Mouse (Mus musculus) kidney, adult 2 months (tissue): Measurements from ENCODE around the gene Mtf2. TPM values are rescaled to one million over a fixed set of nuclear protein-coding genes. Genes with fewer than 3 reads are reported as not detected.
"Not testable (repeated sequence)": the region's sequence is repeated elsewhere in the genome, so short reads cannot be mapped to it uniquely, and the experiment has no call there.

Experiments
- DNase-seq: peaks from one replicate; pipeline ENCODE4 v3.0.0; 2021
- H3K27ac ChIP-seq: fragments of 200-500 bp; 2 replicates; pipeline ENCODE4 v1.5.1; 2012; ENCODE audit warnings: low read depth, low read length, control low read depth, inconsistent platforms; ENCODE audit not compliant: insufficient read depth
- H3K27me3 ChIP-seq: fragments of 200-500 bp; replicated peaks from 2 replicates; pipeline ENCODE4 v1.6.1; 2012; ENCODE audit warnings: mild to moderate bottlenecking, moderate library complexity, low read length, inconsistent platforms; ENCODE audit not compliant: control insufficient read depth, insufficient read depth
- H3K36me3 ChIP-seq: fragments of 200-500 bp; 2 replicates; pipeline ENCODE4 v1.6.1; 2012; ENCODE audit warnings: mild to moderate bottlenecking, moderate library complexity, low read length, inconsistent platforms; ENCODE audit not compliant: control insufficient read depth, insufficient read depth
- H3K4me1 ChIP-seq: fragments of 200-500 bp; 2 replicates; pipeline ENCODE4 v1.6.1; 2011; ENCODE audit warnings: low read length; ENCODE audit not compliant: control insufficient read depth, insufficient read depth
- H3K4me3 ChIP-seq: fragments of 200-500 bp; 2 replicates; pipeline ENCODE4 v1.5.1; 2011; ENCODE audit warnings: mild to moderate bottlenecking, low read depth, low read length, control low read depth; ENCODE audit not compliant: insufficient read depth
- CTCF ChIP-seq: fragments of 200-500 bp; conservative IDR thresholded peaks from 2 replicates; pipeline ENCODE4 v1.5.1; 2011; ENCODE audit warnings: low read depth, mild to moderate bottlenecking, control low read depth, low read length, moderate library complexity, mixed read lengths; ENCODE audit not compliant: insufficient read depth, insufficient read length
- POLR2A ChIP-seq: fragments of 200-500 bp; IDR thresholded peaks from one replicate; pipeline ENCODE4 v1.6.1; 2011; ENCODE audit warnings: low read depth, low read length, control low read depth
- WGBS: fragments of 180-500 bp; shearing (Covaris S2); methylation state at CpG from one replicate; pipeline ENCODE4 v1.1.7; 2018; 5-methylcytosine and 5-hydroxymethylcytosine counted together
- polyA plus RNA-seq: library from polyadenylated mRNA; depleted of rRNA; stranded (reverse); fragments of >200 nt; gene quantifications from 2 replicates; pipeline ENCODE4 v1.2.3, GENCODE M21; 2012; rRNA removed

Mtf2 gene
- 5.4 and 8.1 TPM in 2 replicates for polyA plus RNA-seq

GRCm38 (mm10) chr5:108065465-108066411 lies at the start of gene Mtf2:
Gene Mtf2 (plus strand): TSS chr5:108065674.
- TF ChIP-seq CTCF (no peak), POLR2A (peak; percentile 79)
- Histone ChIP-seq H3K36me3 (no peaks in the 10 kb centered on the region), H3K4me1 (no peaks in the 10 kb centered on the region; the same call in 1 of the 2 replicates), H3K27ac (peak within 1 kb of the TSS; percentile 70), H3K4me3 (peak within 1 kb of the TSS; percentile 94), H3K27me3 (no peaks in the 10 kb centered on the region)
- DNase-seq: peak; percentile 98
- under 1% methylated on average over 59 of the region's 59 CpGs for WGBS

- 53% methylated on average over 2 of the region's 2 CpGs for WGBS
- H3K4me3 ChIP-seq: no peak overlapping the region
- TF ChIP-seq CTCF: no peak
- TF ChIP-seq POLR2A: no peak
- no peaks in the 10 kb centered on the region for H3K4me1 ChIP-seq
- DNase-seq: peak; percentile 52
- H3K27me3 ChIP-seq: no peaks in the 10 kb centered on the region
- no peaks in the 10 kb centered on the region for H3K36me3 ChIP-seq
- no peak overlapping the region for H3K27ac ChIP-seq
Measured at GRCm38 (mm10) chr5:108017232-108017631, 48.2 kb upstream of the Mtf2 start.

GRCm38 (mm10) chr5:108019367-108019766 lies 46.1 kb upstream of the Mtf2 start:
- H3K27me3 ChIP-seq: no peaks in the 10 kb centered on the region
- no peak for DNase-seq
- no peaks in the 10 kb centered on the region for H3K36me3 ChIP-seq
- 48% methylated on average over 2 of the region's 2 CpGs for WGBS
- TF ChIP-seq CTCF: no peak
- TF ChIP-seq POLR2A: no peak
- H3K27ac ChIP-seq: no peak overlapping the region
- no peak overlapping the region for H3K4me3 ChIP-seq
- H3K4me1 ChIP-seq: peaks cover 5% of the 10 kb centered on the region

GRCm38 (mm10) chr5:108021346-108021745 lies 44.1 kb upstream of the Mtf2 start:
- no peak for DNase-seq
- TF ChIP-seq POLR2A (no peak), CTCF (no peak)
- WGBS: 38% methylated on average over 3 of the region's 3 CpGs

GRCm38 (mm10) chr5:108028230-108028629 lies 37.2 kb upstream of the Mtf2 start:
- no peaks in the 10 kb centered on the region for H3K27me3 ChIP-seq
- TF ChIP-seq CTCF: no peak
- no peak for TF ChIP-seq POLR2A
- H3K36me3 ChIP-seq: no peaks in the 10 kb centered on the region
- H3K27ac ChIP-seq: no peak overlapping the region
- WGBS: 87% methylated on average over 4 of the region's 4 CpGs
- no peak for DNase-seq
- no peak overlapping the region for H3K4me3 ChIP-seq
- H3K4me1 ChIP-seq: peaks cover 5% of the 10 kb centered on the region

More at GRCm38 (mm10) chr5:108021346-108021745, 44.1 kb upstream of the Mtf2 start:
- Histone ChIP-seq H3K4me1 (peaks cover 5% of the 10 kb centered on the region), H3K4me3 (no peak overlapping the region), H3K27me3 (no peaks in the 10 kb centered on the region), H3K36me3 (no peaks in the 10 kb centered on the region), H3K27ac (no peak overlapping the region)

GRCm38 (mm10) chr5:108028797-108029536 lies 36.5 kb upstream of the Mtf2 start:
- 94% methylated on average over 7 of the region's 7 CpGs for WGBS
- not testable (repeated sequence) for H3K4me1 ChIP-seq, H3K4me3 ChIP-seq, H3K27ac ChIP-seq, DNase-seq, H3K36me3 ChIP-seq, H3K27me3 ChIP-seq

GRCm38 (mm10) chr5:108029968-108030367 lies 35.5 kb upstream of the Mtf2 start:
- DNase-seq: peak; percentile 19
- Histone ChIP-seq H3K4me3 (no peak overlapping the region), H3K36me3 (no peaks in the 10 kb centered on the region), H3K27me3 (no peaks in the 10 kb centered on the region), H3K4me1 (no peaks in the 10 kb centered on the region), H3K27ac (no peak overlapping the region)
- no peak for TF ChIP-seq POLR2A
- TF ChIP-seq CTCF: 0 out of 2 replicates have a peak, but pooled peaks have one; percentile 29
- 81% methylated on average over 2 of the region's 2 CpGs for WGBS
